Mouse (Mus musculus) induced T-regulatory cell, adult 2 months (primary cell): ENCODE measurements around the gene DXBay18.
"Not testable (repeated sequence)": the region's sequence is repeated elsewhere in the genome, so short reads cannot be mapped to it uniquely, and the experiment has no call there.

Experiments used
- DNase-seq: peaks from one replicate; pipeline ENCODE4 v3.0.0-alpha.2; 2012; ENCODE audit warnings: low read depth

DXBay18 gene

GRCm38 (mm10) chrX:73149350-73149749, at the start of gene DXBay18:
Gene DXBay18 (minus strand): TSS chrX:73149450.
- DNase-seq, result not testable (repeated sequence)

- DNase-seq, result peak; percentile 24
These were observed 42.7 kb upstream of the DXBay18 start, which contains the start of gene Xlr3b for GRCm38 (mm10) chrX:73191934-73192333. Gene Xlr3b (plus strand): TSS chrX:73192207.

DNA sequence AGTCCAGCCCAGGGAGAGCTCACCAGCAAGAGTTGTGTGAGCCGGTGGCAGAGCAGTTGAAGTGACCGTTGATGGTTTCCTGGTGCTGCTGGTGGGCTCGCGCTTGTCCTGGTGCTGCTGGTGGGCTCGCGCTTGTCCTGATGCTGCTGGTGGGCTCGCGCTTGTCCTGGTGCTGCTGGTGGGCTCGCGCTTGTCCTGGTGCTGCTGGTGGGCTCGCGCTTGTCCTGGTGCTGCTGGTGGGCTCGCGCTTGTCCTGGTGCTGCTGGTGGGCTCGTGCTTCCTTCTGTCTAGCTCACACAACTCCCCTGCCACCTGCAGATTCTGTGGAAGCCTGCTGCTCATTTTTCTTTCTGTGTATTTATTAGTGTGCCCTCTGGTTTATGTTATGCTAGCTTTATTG, 27.6 kb upstream of the DXBay18 start, which contains the start of gene Spin2d:
Spin2d (minus strand) TSS at position 101 of the 400 bp plus-strand sequence.
- DNase-seq, result not testable (repeated sequence)

GRCm38 (mm10) chrX:73148496-73148895, 754 bp downstream of the DXBay18 start, which contains the start of gene Xlr5b:
Gene Xlr5b (plus strand): TSS chrX:73148796.
- DNase-seq, result not testable (repeated sequence)

DNA sequence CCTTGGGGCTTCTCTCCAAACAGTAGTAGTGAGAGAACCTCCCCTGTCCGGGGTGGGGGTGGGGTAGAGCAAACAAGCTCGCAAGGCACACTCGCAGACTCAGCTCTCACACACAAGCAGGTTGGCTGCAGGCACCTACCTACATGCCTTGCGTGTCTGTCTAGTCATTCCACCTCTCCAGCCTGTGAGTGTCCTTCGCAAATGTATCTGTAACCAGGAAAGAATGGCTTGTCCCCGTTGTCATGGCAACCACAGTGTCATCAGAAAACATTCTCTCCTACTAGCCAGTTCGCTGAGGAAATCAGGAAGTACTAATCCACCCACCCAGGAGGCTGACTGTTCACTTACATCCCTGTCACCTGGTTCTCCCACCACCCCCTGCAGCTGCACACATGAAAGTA, 6.0 kb downstream of the DXBay18 start:
- not testable (repeated sequence) for DNase-seq

DNA sequence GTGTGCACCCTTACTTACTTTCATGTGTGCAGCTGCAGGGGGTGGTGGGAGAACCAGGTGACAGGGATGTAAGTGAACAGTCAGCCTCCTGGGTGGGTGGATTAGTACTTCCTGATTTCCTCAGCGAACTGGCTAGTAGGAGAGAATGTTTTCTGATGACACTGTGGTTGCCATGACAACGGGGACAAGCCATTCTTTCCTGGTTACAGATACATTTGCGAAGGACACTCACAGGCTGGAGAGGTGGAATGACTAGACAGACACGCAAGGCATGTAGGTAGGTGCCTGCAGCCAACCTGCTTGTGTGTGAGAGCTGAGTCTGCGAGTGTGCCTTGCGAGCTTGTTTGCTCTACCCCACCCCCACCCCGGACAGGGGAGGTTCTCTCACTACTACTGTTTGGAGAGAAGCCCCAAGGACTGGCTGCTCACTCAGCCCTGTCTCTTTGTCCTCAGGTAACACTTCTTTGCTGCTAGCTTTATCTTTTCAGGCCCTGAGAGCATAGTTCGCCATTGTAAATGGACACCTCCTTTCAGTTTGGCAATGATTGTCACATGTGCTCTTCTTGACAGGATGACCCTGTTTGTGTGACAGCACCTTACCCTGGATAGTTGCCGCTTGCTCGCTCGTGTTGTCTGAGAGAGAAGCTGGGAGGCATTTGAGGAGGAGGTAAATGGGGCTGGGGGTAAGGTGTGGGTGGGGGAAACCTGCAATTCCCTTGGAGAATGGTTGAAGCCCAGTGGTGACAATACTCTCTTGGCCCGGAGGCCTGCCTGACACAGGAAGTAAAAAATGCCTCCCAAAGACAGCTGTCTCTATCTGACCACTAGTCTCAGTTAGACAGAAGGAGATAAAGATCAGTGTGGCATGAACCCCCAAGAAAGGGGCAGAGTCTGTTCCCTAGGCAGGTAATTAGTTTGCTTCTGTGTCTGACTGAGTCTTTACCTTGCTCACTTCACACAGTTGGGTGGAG, 26.1 kb downstream of the DXBay18 start:
- DNase-seq, result not testable (repeated sequence)

GRCm38 (mm10) chrX:73116747-73117146, 32.5 kb downstream of the DXBay18 start, which contains the start of gene Gm14685:
Gene Gm14685 (plus strand): TSS chrX:73117047.
- not testable (repeated sequence) for DNase-seq

- DNase-seq, result not testable (repeated sequence)
These were observed 52.2 kb downstream of the DXBay18 start, which contains the start of gene Xlr3a for GRCm38 (mm10) chrX:73096941-73097508. Gene Xlr3a (minus strand): TSS chrX:73097095.
